Mouse (Mus musculus) heart, adult 2 months (tissue): ENCODE measurements at regions not wholly inside any gene's neighbourhood (a gene's known extent, or its start where the extent isn't known, plus 50 kb on each side); places are given as distances from the start of the nearest gene placed in this dataset.

Experiments
- CTCF ChIP-seq: fragments of 200-600 bp; IDR thresholded peaks from 2 replicates; pipeline ENCODE4 v1.8.1; 2022; ENCODE audit warnings: antibody characterized with exemption, mild to moderate bottlenecking, moderate library complexity
- POLR2A ChIP-seq: fragments of 200-500 bp; IDR thresholded peaks from 2 replicates; pipeline ENCODE4 v1.6.1; 2011; ENCODE audit warnings: mild to moderate bottlenecking, low read depth, low read length, control low read depth; ENCODE audit not compliant: insufficient read depth

DNA sequence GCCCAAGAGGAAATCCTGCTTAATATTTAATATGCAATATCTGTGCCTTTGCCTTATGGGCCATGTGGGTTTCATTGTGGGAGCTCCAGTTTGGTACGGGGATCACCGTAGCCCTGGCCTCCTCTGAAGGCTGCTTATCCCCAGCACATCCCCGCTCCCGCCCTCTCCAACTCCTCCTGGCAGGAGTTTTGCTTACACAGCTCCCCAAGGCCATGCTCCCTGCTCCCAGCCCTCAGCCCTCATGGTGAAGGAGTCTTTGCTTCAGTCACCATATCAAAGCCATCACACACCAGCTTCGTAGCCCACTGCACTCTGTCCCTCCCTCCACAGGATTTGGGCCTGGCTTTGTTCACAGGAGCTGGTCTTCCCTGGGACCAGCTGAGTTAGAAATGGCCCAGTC is 142.0 kb downstream of the Cdh26 start:
- TF ChIP-seq POLR2A: no peak
- no peak for TF ChIP-seq CTCF
